24 mouse cellular contexts compared by ENCODE assay signal in the genomic region with DNA sequence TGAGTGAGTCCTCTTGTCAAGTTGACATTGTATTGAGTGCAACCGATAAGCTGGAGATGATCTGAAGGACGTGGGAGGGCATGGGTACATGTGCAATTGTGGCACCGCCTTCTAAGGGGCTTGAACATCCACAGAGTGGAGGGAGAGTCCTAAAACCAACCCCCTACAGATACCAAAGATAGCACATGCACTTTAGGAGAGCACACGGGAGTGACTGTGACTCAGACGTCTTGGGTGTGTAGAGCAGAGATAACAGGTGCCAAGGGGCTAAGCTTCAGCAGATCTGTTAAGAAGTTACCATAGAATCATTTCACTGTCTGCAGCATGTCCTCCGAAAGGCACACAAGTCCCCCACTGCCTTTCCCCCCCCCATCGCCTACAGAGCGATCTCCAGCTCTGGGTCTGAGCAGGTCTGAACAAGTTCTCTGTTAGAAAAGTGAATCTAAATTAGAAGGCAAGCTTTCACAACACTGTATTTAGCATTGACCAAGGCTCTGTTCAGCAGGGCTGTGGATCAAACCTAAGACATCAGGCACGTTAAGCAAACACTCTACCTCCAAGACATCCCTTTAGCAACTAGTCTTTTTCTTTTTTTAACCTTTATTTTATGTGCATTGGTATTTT. TPM values are rescaled to one million over a fixed set of nuclear protein-coding genes. Genes with fewer than 3 reads are reported as not detected.
DNase-seq lines count a peak whose midpoint lies in the region; ATAC-seq and TF ChIP-seq lines count a peak whose summit lies in the region.
"Had no signal": no experiment of that assay in that cellular context is flagged by ENCODE, and none has a peak within 500 bp of the region (broad histone marks: within the 10 kb centered on the region; RNA-seq: fewer than 3 reads in every experiment).

No protein-coding gene starts in this region.

- dilution Hi-C loops in CH12.LX (cut with MboI; ENCODE audit: extremely low pct_ligation_motif_present, extremely low pct_unique_long_range_greater_than_20kb, low sequenced_read_pairs) = no loop called here

- no peaks in the 10 kb centered on the region for H3K27me3 ChIP-seq in embryonic facial prominence, embryonic 14.5 days (replicated peaks; ENCODE audit: control insufficient read depth, insufficient read depth, low read length)
- no peaks in the 10 kb centered on the region for H3K27me3 ChIP-seq in embryonic facial prominence, embryonic 10.5 days (replicated peaks; ENCODE audit: low read depth, poor library complexity, severe bottlenecking)
- H3K27me3 ChIP-seq in CH12.LX (replicated peaks) = peaks cover 50% of the 10 kb centered on the region
- no peaks in the 10 kb centered on the region; the same call in 1 of the 2 replicates for H3K27me3 ChIP-seq in liver, embryonic 16.5 days (ENCODE audit: control insufficient read depth, insufficient read depth, low read depth, low read length)
- no peaks in the 10 kb centered on the region for H3K27me3 ChIP-seq in thymus, adult 2 months (ENCODE audit: control insufficient read depth, insufficient read depth, low read length)
- H3K27me3 ChIP-seq: embryonic facial prominence, embryonic 15.5 days; forebrain, embryonic 12.5 days; hindbrain, embryonic 13.5 days had no signal

- no peak for TF ChIP-seq CTCF in CH12.LX (conservative IDR thresholded peaks at IDR 0.05 in 1 of 2, IDR thresholded peaks at IDR 0.05 in 1 of 2; ENCODE audit: low read depth in 2 of 2, low read length in 2 of 2)
- TF ChIP-seq CTCF in thymus, adult 2 months (IDR thresholded peaks at IDR 0.05; ENCODE audit: borderline replicate concordance, control insufficient read depth, extremely low read depth, insufficient read depth, low read length, poor library complexity) = no peak

- in situ Hi-C loops in CH12.LX (cut with MboI; ENCODE audit: low pct_ligation_motif_present, low pct_unique_long_range_greater_than_20kb, low sequenced_read_pairs) = loop anchor here (10.0 kb wide), 1 partner anchor 117 kb away; no protein-coding TSS in a partner anchor

- intact Hi-C loops in heart, postnatal 25 days (cut with DNase I) = no loop called here

- no peaks in the 10 kb centered on the region for H3K9me3 ChIP-seq in embryonic facial prominence, embryonic 14.5 days (ENCODE audit: control insufficient read depth, low read length)
- no peaks in the 10 kb centered on the region for H3K9me3 ChIP-seq in embryonic facial prominence, embryonic 10.5 days
- no peaks in the 10 kb centered on the region for H3K9me3 ChIP-seq in CH12.LX (replicated peaks; ENCODE audit: low read length)
- no peaks in the 10 kb centered on the region for H3K9me3 ChIP-seq in liver, embryonic 16.5 days (replicated peaks; ENCODE audit: control insufficient read depth, low read length)
- H3K9me3 ChIP-seq: embryonic facial prominence, embryonic 15.5 days; forebrain, embryonic 12.5 days; heart, embryonic 13.5 days; hindbrain, embryonic 13.5 days had no signal

- TF ChIP-seq RAD21 in CH12.LX (IDR thresholded peaks at IDR 0.05; ENCODE audit: low read depth, low read length) = no peak

- H3K79me2 ChIP-seq in CH12.LX (replicated peaks; ENCODE audit: control insufficient read depth, extremely low read depth, insufficient read depth, poor library complexity, severe bottlenecking) = no peaks in the 10 kb centered on the region

- H3K4me2 ChIP-seq in embryonic facial prominence, embryonic 14.5 days (ENCODE audit: low read depth, low read length) = no peak overlapping the region
- no peak overlapping the region for H3K4me2 ChIP-seq in CH12.LX (ENCODE audit: insufficient read depth, low read depth, poor library complexity, severe bottlenecking)
- H3K4me2 ChIP-seq in liver, embryonic 16.5 days (ENCODE audit: low read depth, low read length) = peak overlapping the region; percentile 9; the same call in 1 of the 2 replicates
- H3K4me2 ChIP-seq: embryonic facial prominence, embryonic 15.5 days; forebrain, embryonic 12.5 days; heart, embryonic 13.5 days; hindbrain, embryonic 13.5 days had no signal

- no peak overlapping the region for H3K9ac ChIP-seq in embryonic facial prominence, embryonic 14.5 days (ENCODE audit: low read depth, low read length)
- H3K9ac ChIP-seq in CH12.LX (ENCODE audit: insufficient read depth, low read depth) = no peak overlapping the region
- no peak overlapping the region for H3K9ac ChIP-seq in liver, embryonic 16.5 days (ENCODE audit: low read depth, low read length)
- H3K9ac ChIP-seq: embryonic facial prominence, embryonic 15.5 days; forebrain, embryonic 12.5 days; forebrain, postnatal 0 days; heart, embryonic 13.5 days; hindbrain, embryonic 13.5 days had no signal

- peaks cover 10% of the 10 kb centered on the region for H3K4me1 ChIP-seq in embryonic facial prominence, embryonic 14.5 days (ENCODE audit: control insufficient read depth, insufficient read depth, low read length)
- peaks cover 18% of the 10 kb centered on the region for H3K4me1 ChIP-seq in embryonic facial prominence, embryonic 10.5 days
- H3K4me1 ChIP-seq in CH12.LX (ENCODE audit: control insufficient read depth in 1 of 2, insufficient read depth in 2 of 2) = no peaks in the 10 kb centered on the region; a peak in 1 of 4 replicates
- H3K4me1 ChIP-seq in liver, embryonic 16.5 days (ENCODE audit: control insufficient read depth, low read depth, low read length) = peaks cover 14% of the 10 kb centered on the region
- H3K4me1 ChIP-seq in thymus, adult 2 months (replicated peaks; ENCODE audit: control insufficient read depth, insufficient read depth, low read length) = 0 out of 2 replicates have a peak, but pooled peaks cover 5% of the 10 kb centered on the region

- TF ChIP-seq EP300 in CH12.LX (IDR thresholded peaks at IDR 0.05; ENCODE audit: low read length) = no peak

- TF ChIP-seq POLR2A in CH12.LX (IDR thresholded peaks at IDR 0.05; ENCODE audit: low read depth, low read length) = no peak
- TF ChIP-seq POLR2A in thymus, adult 2 months (IDR thresholded peaks at IDR 0.05; ENCODE audit: control insufficient read depth, extremely low read depth, insufficient read depth, low read length, poor library complexity) = no peak

- ATAC-seq in embryonic facial prominence, embryonic 14.5 days (ENCODE audit: low read depth) = no peak
- ATAC-seq in liver, embryonic 16.5 days (ENCODE audit: low read depth) = peak; percentile 71
- ATAC-seq: CD4-positive, CD25-positive, alpha-beta regulatory T cell, adult 4 months; forebrain, postnatal 0 days; hindbrain, postnatal 0 days had no signal

- H3K27ac ChIP-seq in embryonic facial prominence, embryonic 14.5 days (replicated peaks; ENCODE audit: low read depth, low read length) = no peak overlapping the region
- no peak overlapping the region for H3K27ac ChIP-seq in embryonic facial prominence, embryonic 10.5 days (replicated peaks)
- H3K27ac ChIP-seq in CH12.LX (ENCODE audit: insufficient read depth, low read depth) = no peak overlapping the region
- H3K27ac ChIP-seq in liver, embryonic 16.5 days (ENCODE audit: low read length) = no peak overlapping the region
- H3K27ac ChIP-seq in thymus, adult 2 months (ENCODE audit: control insufficient read depth, insufficient read depth, low read length) = no peak overlapping the region
- H3K27ac ChIP-seq: embryonic facial prominence, embryonic 15.5 days; forebrain, embryonic 12.5 days; heart, embryonic 13.5 days; hindbrain, embryonic 13.5 days; hindbrain, postnatal 0 days had no signal

- no peaks in the 10 kb centered on the region for H3K36me3 ChIP-seq in embryonic facial prominence, embryonic 14.5 days (ENCODE audit: control insufficient read depth, insufficient read depth, low read length)
- H3K36me3 ChIP-seq in embryonic facial prominence, embryonic 10.5 days (replicated peaks) = no peaks in the 10 kb centered on the region
- no peaks in the 10 kb centered on the region for H3K36me3 ChIP-seq in CH12.LX (replicated peaks in 1 of 2; ENCODE audit: control insufficient read depth in 1 of 2, insufficient read depth in 1 of 2, low read length in 1 of 2)
- no peaks in the 10 kb centered on the region for H3K36me3 ChIP-seq in liver, embryonic 16.5 days (ENCODE audit: control insufficient read depth, insufficient read depth)
- H3K36me3 ChIP-seq in thymus, adult 2 months (ENCODE audit: control insufficient read depth, insufficient read depth, low read length) = no peaks in the 10 kb centered on the region
- H3K36me3 ChIP-seq: embryonic facial prominence, embryonic 15.5 days; forebrain, embryonic 12.5 days; heart, embryonic 13.5 days; hindbrain, embryonic 13.5 days had no signal

- no peak overlapping the region for H3K4me3 ChIP-seq in embryonic facial prominence, embryonic 14.5 days (ENCODE audit: low read depth, low read length)
- no peak overlapping the region for H3K4me3 ChIP-seq in embryonic facial prominence, embryonic 10.5 days
- no peak overlapping the region for H3K4me3 ChIP-seq in CH12.LX (replicated peaks in 1 of 3; ENCODE audit: low read depth in 2 of 3, low read length in 2 of 3, poor library complexity in 1 of 3)
- H3K4me3 ChIP-seq in liver, embryonic 16.5 days (ENCODE audit: low read depth, low read length) = no peak overlapping the region
- H3K4me3 ChIP-seq in thymus, adult 2 months (ENCODE audit: control insufficient read depth, insufficient read depth, low read length) = no peak overlapping the region
- H3K4me3 ChIP-seq: embryonic facial prominence, embryonic 15.5 days; erythroblast, embryonic 14.5 days; forebrain, embryonic 12.5 days; heart, embryonic 13.5 days; hindbrain, embryonic 13.5 days had no signal

- DNase-seq in embryonic facial prominence, embryonic 14.5 days (ENCODE audit: low spot score) = peak; percentile 47
- no peak for DNase-seq in embryonic facial prominence, embryonic 10.5 days (ENCODE audit: low spot score)
- DNase-seq in CH12.LX (ENCODE audit: extremely low read depth) = no peak
- peak; percentile 71 for DNase-seq in fat pad, adult 2 months (ENCODE audit: extremely low read depth, low read depth, low spot score)
- DNase-seq in cerebellum, postnatal 10 days = no peak
- no peak for DNase-seq in heart, postnatal 25 days (ENCODE audit: low spot score)
- DNase-seq in thymus, adult 2 months = no peak
- DNase-seq: adrenal gland, adult 2 months; adrenal gland, postnatal 25 days; B cell, adult 2 months; cerebellum, adult 11 months; cerebellum, adult 9-10 months; cerebellum, postnatal 36 days; forebrain, postnatal 0 days; gastrocnemius, postnatal 36 days had no signal

- WGBS in embryonic facial prominence, embryonic 14.5 days = 73% methylated on average over 9 of the region's 9 CpGs
- WGBS in embryonic facial prominence, embryonic 10.5 days = 84% methylated on average over 9 of the region's 9 CpGs
- WGBS in liver, embryonic 16.5 days (ENCODE audit: insufficient replicate concordance) = 37% methylated on average over 9 of the region's 9 CpGs
- 87% methylated on average over 9 of the region's 9 CpGs for WGBS in thymus, adult 2 months

RNA-seq across cellular contexts. Expression of a gene that starts 27.3 kb away (rescaled TPM):
- polyA plus RNA-seq in embryonic facial prominence, embryonic 14.5 days (2014; fragmentation: Nextera tagmentation; extraction: Ambion mirVana) = 6.2 and 6.5 TPM in 2 replicates
- polyA plus RNA-seq in embryonic facial prominence, embryonic 10.5 days (2016; fragmentation: Nextera tagmentation; extraction: Ambion mirVana) = 1.3 and 1.4 TPM in 2 replicates
- total RNA-seq in CH12.LX (2012; rRNA removed) = under 0.01 TPM in 1 of 2 replicates, not detected in the other
- total RNA-seq in CH12.LX (2014; rRNA removed) = not detected in 2 replicates
- 0.03 and 0.04 TPM in 2 replicates for polyA plus RNA-seq in CH12.LX (2012; ENCODE audit: insufficient read length, low read depth)
- 0.07 and 0.09 TPM in 2 replicates for polyA plus RNA-seq in liver, embryonic 16.5 days (2015; fragmentation: Nextera tagmentation; extraction: Ambion mirVana)
- under 1 TPM; 0.17 to 0.39 TPM for total RNA-seq in heart, postnatal 25 days (2021)
- polyA plus RNA-seq in thymus, adult 2 months (2012; rRNA removed) = 0.28 and 0.39 TPM in 2 replicates
- total RNA-seq: hematopoietic stem cell, adult 5-6 weeks had no signal
- polyA plus RNA-seq: erythroblast, embryonic 14.5 days had no signal

RNA-seq across cellular contexts. Expression of a gene that starts 38.4 kb away (rescaled TPM):
- 7.3 and 8.6 TPM in 2 replicates for polyA plus RNA-seq in embryonic facial prominence, embryonic 14.5 days (2014; fragmentation: Nextera tagmentation; extraction: Ambion mirVana)
- 29.5 and 29.8 TPM in 2 replicates for polyA plus RNA-seq in embryonic facial prominence, embryonic 10.5 days (2016; fragmentation: Nextera tagmentation; extraction: Ambion mirVana)
- total RNA-seq in CH12.LX (2012; rRNA removed) (1.1 and 1.3 TPM in 2 replicates), CH12.LX (2014; rRNA removed) (0.56 and 1.0 TPM in 2 replicates)
- polyA plus RNA-seq in CH12.LX (2012; ENCODE audit: insufficient read length, low read depth) = 2.7 and 2.8 TPM in 2 replicates
- polyA plus RNA-seq in liver, embryonic 16.5 days (2015; fragmentation: Nextera tagmentation; extraction: Ambion mirVana) = 0.27 and 0.39 TPM in 2 replicates
- 10 to 100 TPM; 64.1 to 71.6 TPM for total RNA-seq in heart, postnatal 25 days (2021)
- polyA plus RNA-seq in thymus, adult 2 months (2012; rRNA removed) = 3.7 and 8.7 TPM in 2 replicates

RNA-seq across cellular contexts. Expression of a gene that starts 58.4 kb away (rescaled TPM):
- 18.4 and 19.8 TPM in 2 replicates for polyA plus RNA-seq in embryonic facial prominence, embryonic 14.5 days (2014; fragmentation: Nextera tagmentation; extraction: Ambion mirVana)
- polyA plus RNA-seq in embryonic facial prominence, embryonic 10.5 days (2016; fragmentation: Nextera tagmentation; extraction: Ambion mirVana) = 41.6 and 43.5 TPM in 2 replicates
- 34.2 and 40.8 TPM in 2 replicates for total RNA-seq in CH12.LX (2012; rRNA removed)
- total RNA-seq in CH12.LX (2014; rRNA removed) = 25.4 and 26.4 TPM in 2 replicates
- 35.3 and 36.0 TPM in 2 replicates for polyA plus RNA-seq in CH12.LX (2012; ENCODE audit: insufficient read length, low read depth)
- polyA plus RNA-seq in liver, embryonic 16.5 days (2015; fragmentation: Nextera tagmentation; extraction: Ambion mirVana) = 14.6 and 15.5 TPM in 2 replicates
- 1 to 10 TPM; 4.6 to 6.1 TPM for total RNA-seq in heart, postnatal 25 days (2021)
- polyA plus RNA-seq in thymus, adult 2 months (2012; rRNA removed) = 41.2 and 48.5 TPM in 2 replicates

RNA-seq across cellular contexts. Expression of a gene that starts 58.5 kb away (rescaled TPM):
- polyA plus RNA-seq in embryonic facial prominence, embryonic 14.5 days (2014; fragmentation: Nextera tagmentation; extraction: Ambion mirVana) = 111 and 133 TPM in 2 replicates
- 219 and 225 TPM in 2 replicates for polyA plus RNA-seq in embryonic facial prominence, embryonic 10.5 days (2016; fragmentation: Nextera tagmentation; extraction: Ambion mirVana)
- 104 and 107 TPM in 2 replicates for total RNA-seq in CH12.LX (2012; rRNA removed)
- total RNA-seq in CH12.LX (2014; rRNA removed) = 15.7 and 24.9 TPM in 2 replicates
- polyA plus RNA-seq in CH12.LX (2012; ENCODE audit: insufficient read length, low read depth) = 309 and 372 TPM in 2 replicates
- polyA plus RNA-seq in liver, embryonic 16.5 days (2015; fragmentation: Nextera tagmentation; extraction: Ambion mirVana) = 55.5 and 55.8 TPM in 2 replicates
- 10 to 100 TPM; 16.9 to 17.9 TPM for total RNA-seq in heart, postnatal 25 days (2021)
- 266 and 303 TPM in 2 replicates for polyA plus RNA-seq in thymus, adult 2 months (2012; rRNA removed)

Comparison
In these comparisons a context has a peak if more than half of its experiments do, and no peak if none do; other contexts are left out.
1. DNase-seq: peak in embryonic facial prominence, embryonic 14.5 days (single experiment) and fat pad, adult 2 months (single experiment); none in embryonic facial prominence, embryonic 10.5 days (single experiment), CH12.LX (single experiment), cerebellum, postnatal 10 days (0 of 2), heart, postnatal 25 days (single experiment) and thymus, adult 2 months (single experiment).